Mouse (Mus musculus) gastrocnemius, postnatal 4 days (tissue): ENCODE measurements around the gene Cpeb4. TPM values are rescaled to one million over a fixed set of nuclear protein-coding genes. Genes with fewer than 3 reads are reported as not detected.
"Not testable (repeated sequence)": the region's sequence is repeated elsewhere in the genome, so short reads cannot be mapped to it uniquely, and the experiment has no call there.

Source experiments
- DNase-seq, 2 experiments: peaks; one replicate each; pipeline ENCODE4 v3.0.0; 2021 to 2022; ENCODE audit warnings: low spot score in 2 of 2, mixed read lengths in 2 of 2
- total RNA-seq, 2 experiments: library from RNA; stranded (reverse); gene quantifications; 2 replicates each; pipeline ENCODE4 v1.2.3; 2021

Gene Cpeb4
- total RNA-seq, 2 experiments from 2014 or later, result 69.5 to 76.1 TPM

- peak in 1 of 2 experiments; percentile 22 for DNase-seq
Observed at GRCm38 (mm10) chr11:31965256-31966134, 93.5 kb downstream of the Cpeb4 start, which contains the start of gene 4930524B15Rik. Gene 4930524B15Rik (plus strand): TSS chr11:31965592.

GRCm38 (mm10) chr11:31974132-31974531, 102.1 kb downstream of the Cpeb4 start:
- DNase-seq, result no peak

GRCm38 (mm10) chr11:31974826-31975225, 102.8 kb downstream of the Cpeb4 start:
- DNase-seq, result no peak

- no peak for DNase-seq
Observed at GRCm38 (mm10) chr11:31975678-31976077, 103.7 kb downstream of the Cpeb4 start.

- DNase-seq, result no peak
Observed at GRCm38 (mm10) chr11:31976137-31976536, 104.1 kb downstream of the Cpeb4 start.

GRCm38 (mm10) chr11:31980089-31980488, 108.1 kb downstream of the Cpeb4 start:
- DNase-seq, result not testable (repeated sequence)

- no peak for DNase-seq
Observed at GRCm38 (mm10) chr11:31981830-31982229, 109.8 kb downstream of the Cpeb4 start.

GRCm38 (mm10) chr11:31982247-31982943, 110.4 kb downstream of the Cpeb4 start:
- DNase-seq, result not testable (repeated sequence)

- no peak for DNase-seq
Observed at GRCm38 (mm10) chr11:31983249-31983648, 111.2 kb downstream of the Cpeb4 start.

- no peak for DNase-seq
Observed at GRCm38 (mm10) chr11:31984786-31985185, 112.8 kb downstream of the Cpeb4 start.

Other genes starting within 250 kb of the Cpeb4 start
- gene Bod1, start 200.3 kb upstream of the Cpeb4 start, total RNA-seq, result 100 to 1,000 TPM; 109 to 111 TPM
- gene 4930524B15Rik, start 93.4 kb downstream of the Cpeb4 start, total RNA-seq, result not detected
- gene Nsg2, start 128.3 kb downstream of the Cpeb4 start, total RNA-seq, result 1 to 10 TPM; 3.3 to 3.9 TPM